Mouse (Mus musculus) intestine, embryonic 15.5 days (tissue): Measurements from ENCODE around the gene Mfap3l. TPM values are rescaled to one million over a fixed set of nuclear protein-coding genes. Genes with fewer than 3 reads are reported as not detected.
"Not testable (repeated sequence)": the region's sequence is repeated elsewhere in the genome, so short reads cannot be mapped to it uniquely, and the experiment has no call there.

ENCODE experiments used
- ATAC-seq: fragments of 200-750 bp; cut with Nextera tagmentation; 2 replicates; pipeline ENCODE4 v1.8.0; 2017; ENCODE audit warnings: moderate TSS enrichment, moderate library complexity
- H3K27ac ChIP-seq: fragments of 300-500 bp; sonication (generic); 2 replicates; pipeline ENCODE4 v1.5.1; 2015; ENCODE audit warnings: mild to moderate bottlenecking, inconsistent platforms
- H3K27me3 ChIP-seq: fragments of 300-500 bp; sonication (generic); replicated peaks from 2 replicates; pipeline ENCODE4 v1.6.1; 2015; ENCODE audit warnings: inconsistent platforms
- H3K36me3 ChIP-seq: fragments of 300-500 bp; sonication (generic); 2 replicates; pipeline ENCODE4 v1.6.1; 2015; ENCODE audit warnings: inconsistent platforms
- H3K4me1 ChIP-seq: fragments of 300-500 bp; sonication (generic); replicated peaks from 2 replicates; pipeline ENCODE4 v1.6.1; 2015; ENCODE audit warnings: inconsistent platforms
- H3K4me2 ChIP-seq: fragments of 300-500 bp; sonication (generic); replicated peaks from 2 replicates; pipeline ENCODE4 v1.6.1; 2015; ENCODE audit warnings: mild to moderate bottlenecking, inconsistent platforms
- H3K4me3 ChIP-seq: fragments of 300-500 bp; sonication (generic); replicated peaks from 2 replicates; pipeline ENCODE4 v1.5.1; 2015; ENCODE audit warnings: inconsistent platforms
- H3K9ac ChIP-seq: fragments of 300-500 bp; sonication (generic); 2 replicates; pipeline ENCODE4 v1.6.1; 2015; ENCODE audit warnings: inconsistent platforms
- H3K9me3 ChIP-seq: fragments of 300-500 bp; sonication (generic); 2 replicates; pipeline ENCODE4 v1.6.1; 2016; ENCODE audit warnings: inconsistent platforms
- WGBS: fragments of 180-500 bp; shearing (Covaris S2); methylation state at CpG from one replicate; pipeline ENCODE4 v1.1.7; 2015; 5-methylcytosine and 5-hydroxymethylcytosine counted together
- polyA plus RNA-seq: library from polyadenylated mRNA; unstranded; fragments of >200 nt; fragmentation: Nextera tagmentation; extraction: Ambion mirVana; gene quantifications from 2 replicates; pipeline ENCODE4 v1.2.1, GENCODE M21; 2015

Gene Mfap3l
- polyA plus RNA-seq, 1 experiment from 2014 or later = 1.2 TPM

DNA sequence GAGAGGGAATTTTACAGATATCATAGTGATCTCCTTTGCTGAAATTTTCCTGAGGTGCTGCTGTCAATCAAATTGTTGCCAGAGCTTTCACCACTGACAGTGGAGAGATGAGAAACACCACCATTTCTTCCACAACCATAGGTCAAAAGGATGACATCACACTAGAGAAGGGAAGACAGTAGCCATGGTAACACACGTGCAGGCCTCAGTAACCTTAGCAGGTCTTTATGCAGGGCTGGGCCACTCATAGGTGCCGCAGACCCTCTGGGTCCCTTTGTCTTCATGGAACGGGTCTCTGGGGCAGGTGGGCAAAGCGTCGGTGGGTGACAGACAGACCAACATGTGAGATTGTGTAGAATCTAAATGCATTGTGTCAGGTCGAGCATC, 25.5 kb downstream of the Mfap3l start:
- Histone ChIP-seq H3K36me3 (no peaks in the 10 kb centered on the region), H3K4me2 (no peak overlapping the region), H3K27me3 (no peaks in the 10 kb centered on the region), H3K27ac (no peak overlapping the region), H3K4me3 (no peak overlapping the region), H3K9ac (no peak overlapping the region), H3K4me1 (no peaks in the 10 kb centered on the region), H3K9me3 (no peaks in the 10 kb centered on the region)
- ATAC-seq = no peak
- WGBS = 81% methylated on average over 6 of the region's 6 CpGs

DNA sequence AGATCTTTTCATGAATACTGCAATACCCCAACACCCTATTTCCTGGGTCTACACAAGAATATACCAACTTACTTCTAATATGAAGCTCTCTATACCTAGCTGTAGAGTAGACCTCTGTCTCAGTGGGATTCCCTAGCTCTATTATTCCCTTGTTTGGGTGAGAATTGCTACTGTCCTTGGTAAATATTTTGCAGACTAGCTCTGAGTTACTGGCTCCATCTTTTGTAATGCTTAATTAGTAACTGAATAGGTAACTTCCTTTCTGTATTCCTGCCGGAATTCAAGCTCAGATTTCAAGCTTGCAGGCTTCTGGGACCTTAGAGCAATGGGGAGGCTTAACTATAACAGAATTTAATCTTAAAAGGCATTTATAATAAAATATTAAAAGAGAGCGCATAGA, 26.1 kb downstream of the Mfap3l start:
- H3K4me3 ChIP-seq, H3K4me2 ChIP-seq, H3K9me3 ChIP-seq, H3K27ac ChIP-seq, H3K27me3 ChIP-seq, H3K9ac ChIP-seq, ATAC-seq, H3K36me3 ChIP-seq, H3K4me1 ChIP-seq: not testable (repeated sequence)
- WGBS = 77% methylated on average over 2 of the region's 2 CpGs

DNA sequence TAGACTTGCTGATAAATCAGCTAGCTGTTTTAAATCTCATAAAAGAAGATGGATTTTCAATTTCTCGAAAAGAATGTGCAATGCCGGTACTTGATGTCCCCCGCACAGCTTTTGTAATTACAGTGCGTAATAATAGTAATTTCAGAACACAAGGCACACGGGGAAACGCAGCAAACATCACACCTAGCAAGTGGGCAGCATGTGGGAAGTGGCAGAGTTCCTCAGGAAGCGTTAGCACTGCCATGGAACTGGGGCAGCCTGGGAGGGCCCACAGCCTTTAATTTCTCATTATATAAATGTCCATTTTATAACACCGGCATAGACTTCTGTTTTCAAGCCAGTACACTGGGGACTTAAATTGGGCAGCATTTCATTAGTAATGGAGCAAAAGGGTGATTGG, 27.1 kb downstream of the Mfap3l start:
- no peaks in the 10 kb centered on the region for H3K9me3 ChIP-seq
- no peaks in the 10 kb centered on the region for H3K4me1 ChIP-seq
- WGBS = 89% methylated on average over 8 of the region's 8 CpGs
- no peak overlapping the region for H3K27ac ChIP-seq
- no peaks in the 10 kb centered on the region for H3K27me3 ChIP-seq
- no peak for ATAC-seq
- H3K36me3 ChIP-seq = no peaks in the 10 kb centered on the region
- H3K9ac ChIP-seq = no peak overlapping the region
- H3K4me2 ChIP-seq = no peak overlapping the region
- no peak overlapping the region for H3K4me3 ChIP-seq

DNA sequence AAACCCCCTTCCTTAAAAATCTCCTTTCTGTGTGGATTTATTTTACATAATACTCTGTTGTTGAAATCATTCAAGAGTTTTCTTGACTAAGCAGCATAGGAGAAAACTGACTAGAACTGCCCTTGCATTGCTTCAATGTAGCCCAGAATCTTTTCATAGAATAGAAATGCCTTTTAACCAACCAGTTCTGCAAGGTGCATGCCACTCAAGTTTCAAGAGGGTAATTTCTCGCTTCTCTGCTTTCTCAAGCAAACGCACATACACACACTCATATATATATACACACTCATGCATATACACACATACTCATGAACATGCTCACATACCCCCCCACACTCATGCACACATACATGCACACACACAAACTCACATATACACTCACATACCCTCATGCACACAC, 28.6 kb downstream of the Mfap3l start:
- Histone ChIP-seq H3K4me3 (no peak overlapping the region), H3K4me1 (no peaks in the 10 kb centered on the region), H3K27ac (no peak overlapping the region), H3K9me3 (no peaks in the 10 kb centered on the region), H3K4me2 (no peak overlapping the region), H3K9ac (no peak overlapping the region), H3K27me3 (no peaks in the 10 kb centered on the region), H3K36me3 (no peaks in the 10 kb centered on the region)
- ATAC-seq = no peak
- WGBS = 91% methylated on average over 2 of the region's 2 CpGs

DNA sequence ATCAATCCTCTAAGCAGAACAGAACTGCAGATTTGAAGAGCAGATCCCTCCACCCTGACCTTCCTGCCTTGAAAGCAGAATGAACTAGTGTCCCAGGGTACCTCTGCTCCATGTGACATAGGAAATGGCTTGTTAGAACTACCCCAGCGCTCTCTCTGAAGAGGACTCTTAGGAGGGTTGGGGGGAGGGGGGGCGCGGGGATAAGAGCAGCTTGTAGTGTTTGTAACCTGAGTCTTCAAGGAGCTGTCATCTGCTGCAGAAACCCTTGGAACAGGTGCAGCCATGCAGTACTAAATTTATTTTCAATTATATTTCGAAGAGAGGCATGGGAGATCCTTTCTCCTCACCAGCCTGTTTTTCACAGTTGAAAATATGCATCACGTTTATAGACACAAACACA, 30.9 kb downstream of the Mfap3l start:
- WGBS = 65% methylated on average over 5 of the region's 5 CpGs
- ATAC-seq = no peak
- Histone ChIP-seq H3K4me1 (no peaks in the 10 kb centered on the region), H3K9ac (no peak overlapping the region), H3K4me2 (no peak overlapping the region), H3K27ac (no peak overlapping the region), H3K27me3 (no peaks in the 10 kb centered on the region), H3K9me3 (no peaks in the 10 kb centered on the region), H3K4me3 (no peak overlapping the region), H3K36me3 (no peaks in the 10 kb centered on the region)

DNA sequence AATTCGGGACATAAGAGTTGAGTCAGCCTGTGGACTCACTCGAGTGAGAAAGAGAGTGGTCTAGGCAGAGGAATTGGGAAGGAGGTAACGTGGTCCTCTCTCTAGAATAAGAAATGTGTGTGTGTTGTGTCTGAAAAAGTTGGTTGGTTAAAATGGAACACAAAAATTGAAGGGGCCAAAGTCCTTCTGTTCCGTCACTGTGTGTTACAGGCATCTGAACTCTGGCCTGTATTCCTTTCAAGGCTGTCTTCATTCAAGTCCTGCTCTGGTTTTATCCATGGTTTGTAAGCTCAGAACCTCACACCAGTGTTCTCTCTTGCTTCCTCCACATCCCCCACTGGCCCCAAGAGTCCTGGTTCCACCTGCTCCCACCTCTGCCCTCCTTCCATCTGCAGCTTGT, 33.2 kb downstream of the Mfap3l start:
- H3K27me3 ChIP-seq = no peaks in the 10 kb centered on the region
- no peak overlapping the region for H3K27ac ChIP-seq
- no peak overlapping the region for H3K4me2 ChIP-seq
- H3K9me3 ChIP-seq = no peaks in the 10 kb centered on the region
- no peak overlapping the region for H3K9ac ChIP-seq
- H3K4me1 ChIP-seq = no peaks in the 10 kb centered on the region
- WGBS = 79% methylated on average over 4 of the region's 4 CpGs
- no peaks in the 10 kb centered on the region for H3K36me3 ChIP-seq
- ATAC-seq = no peak
- no peak overlapping the region for H3K4me3 ChIP-seq

DNA sequence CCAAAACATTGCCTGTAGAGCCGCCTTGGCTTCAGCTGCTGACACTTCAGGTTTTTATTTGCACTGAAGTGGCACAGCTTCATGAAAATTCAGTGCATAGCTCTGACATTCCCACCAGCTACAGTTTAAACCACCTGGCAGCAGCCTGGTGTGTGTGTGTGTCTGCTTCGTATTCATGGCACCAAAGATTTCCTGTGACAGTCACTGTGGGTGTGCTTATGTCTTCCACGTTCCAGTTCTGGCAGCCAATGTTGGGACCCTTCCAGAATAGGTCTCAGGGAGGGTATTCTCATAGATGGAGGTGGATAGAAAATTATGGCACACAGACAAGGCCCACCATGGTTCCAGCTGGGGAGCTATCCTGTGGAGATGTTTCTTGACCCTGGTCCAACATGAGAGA, 34.2 kb downstream of the Mfap3l start:
- ATAC-seq = no peak
- H3K9me3 ChIP-seq = no peaks in the 10 kb centered on the region
- H3K4me1 ChIP-seq = no peaks in the 10 kb centered on the region
- no peak overlapping the region for H3K4me2 ChIP-seq
- H3K36me3 ChIP-seq = no peaks in the 10 kb centered on the region
- 69% methylated on average over 3 of the region's 3 CpGs for WGBS
- no peaks in the 10 kb centered on the region for H3K27me3 ChIP-seq
- H3K4me3 ChIP-seq = no peak overlapping the region
- no peak overlapping the region for H3K27ac ChIP-seq
- no peak overlapping the region for H3K9ac ChIP-seq

DNA sequence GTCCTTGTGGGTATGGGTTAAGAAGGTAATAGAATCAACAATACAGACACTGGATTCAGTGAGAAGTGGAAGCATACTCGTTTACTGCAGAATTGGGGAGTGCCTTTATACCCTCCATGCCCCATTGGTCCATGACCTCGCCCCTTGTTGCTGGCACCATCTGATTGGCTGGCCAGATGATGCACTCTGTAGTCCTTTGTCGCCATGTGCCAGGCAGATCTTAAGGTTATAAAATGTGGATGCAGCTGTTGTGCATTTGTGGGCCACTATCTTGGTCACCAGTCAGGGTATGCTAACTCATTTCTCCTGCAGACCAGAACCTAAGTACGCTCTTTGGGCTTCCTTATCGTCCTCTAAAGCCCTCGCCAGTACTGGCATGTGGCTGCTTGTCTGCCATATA, 46.0 kb downstream of the Mfap3l start:
- Histone ChIP-seq H3K36me3 (no peaks in the 10 kb centered on the region), H3K27me3 (no peaks in the 10 kb centered on the region), H3K9me3 (no peaks in the 10 kb centered on the region), H3K4me1 (no peaks in the 10 kb centered on the region), H3K4me2 (no peak overlapping the region), H3K27ac (no peak overlapping the region), H3K9ac (no peak overlapping the region), H3K4me3 (no peak overlapping the region)
- WGBS = 83% methylated on average over 6 of the region's 6 CpGs
- ATAC-seq = no peak

DNA sequence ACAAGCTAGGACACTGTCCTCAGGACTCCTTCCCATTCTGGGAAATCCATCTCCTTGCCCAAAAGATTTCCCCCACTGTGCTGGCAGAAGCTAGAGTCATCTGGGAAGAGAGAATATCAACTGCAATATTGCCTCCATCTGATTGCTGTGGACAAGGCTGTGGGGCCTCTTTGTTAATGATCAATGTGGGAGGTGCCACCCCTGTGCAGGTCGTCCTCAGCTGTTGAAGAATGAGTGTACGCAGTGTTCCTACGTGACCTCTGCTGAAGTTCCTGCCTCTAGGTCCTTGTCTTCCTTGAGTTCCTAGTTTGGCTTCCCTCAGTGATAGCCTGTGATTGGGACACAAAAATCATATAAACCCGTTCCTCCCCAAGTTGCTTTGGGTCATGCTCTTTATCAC, 49.2 kb downstream of the Mfap3l start:
- peak; percentile 71 for ATAC-seq
- H3K27ac ChIP-seq = no peak overlapping the region
- no peaks in the 10 kb centered on the region for H3K36me3 ChIP-seq
- no peak overlapping the region for H3K9ac ChIP-seq
- WGBS = 69% methylated on average over 4 of the region's 4 CpGs
- H3K4me1 ChIP-seq = no peaks in the 10 kb centered on the region
- no peak overlapping the region for H3K4me2 ChIP-seq
- H3K27me3 ChIP-seq = no peaks in the 10 kb centered on the region
- no peaks in the 10 kb centered on the region for H3K9me3 ChIP-seq
- no peak overlapping the region for H3K4me3 ChIP-seq

DNA sequence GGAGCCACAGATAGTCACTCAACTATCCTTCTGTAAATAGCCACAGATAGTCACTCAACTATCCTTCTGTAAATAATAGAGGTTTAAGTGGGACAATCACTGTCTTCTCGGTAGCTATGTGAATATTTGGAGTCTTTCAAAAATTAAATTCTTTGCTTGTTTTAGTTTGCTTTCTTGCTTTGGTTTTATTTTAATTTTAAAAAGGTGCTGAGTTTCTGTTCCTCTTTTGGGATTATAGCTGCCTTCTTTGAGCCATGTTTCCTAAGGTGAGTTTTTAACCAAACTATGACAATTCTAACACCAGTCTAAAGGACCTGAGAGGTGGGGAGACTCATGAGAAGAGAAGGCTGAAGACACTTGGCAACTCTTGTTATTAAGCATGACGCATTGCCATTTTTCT, 49.7 kb downstream of the Mfap3l start:
- no peaks in the 10 kb centered on the region for H3K9me3 ChIP-seq
- H3K4me2 ChIP-seq = no peak overlapping the region
- H3K9ac ChIP-seq = no peak overlapping the region
- H3K36me3 ChIP-seq = no peaks in the 10 kb centered on the region
- WGBS = 94% methylated on average over 2 of the region's 2 CpGs
- H3K4me3 ChIP-seq = no peak overlapping the region
- ATAC-seq = no peak
- no peak overlapping the region for H3K27ac ChIP-seq
- no peaks in the 10 kb centered on the region for H3K27me3 ChIP-seq
- no peaks in the 10 kb centered on the region for H3K4me1 ChIP-seq

DNA sequence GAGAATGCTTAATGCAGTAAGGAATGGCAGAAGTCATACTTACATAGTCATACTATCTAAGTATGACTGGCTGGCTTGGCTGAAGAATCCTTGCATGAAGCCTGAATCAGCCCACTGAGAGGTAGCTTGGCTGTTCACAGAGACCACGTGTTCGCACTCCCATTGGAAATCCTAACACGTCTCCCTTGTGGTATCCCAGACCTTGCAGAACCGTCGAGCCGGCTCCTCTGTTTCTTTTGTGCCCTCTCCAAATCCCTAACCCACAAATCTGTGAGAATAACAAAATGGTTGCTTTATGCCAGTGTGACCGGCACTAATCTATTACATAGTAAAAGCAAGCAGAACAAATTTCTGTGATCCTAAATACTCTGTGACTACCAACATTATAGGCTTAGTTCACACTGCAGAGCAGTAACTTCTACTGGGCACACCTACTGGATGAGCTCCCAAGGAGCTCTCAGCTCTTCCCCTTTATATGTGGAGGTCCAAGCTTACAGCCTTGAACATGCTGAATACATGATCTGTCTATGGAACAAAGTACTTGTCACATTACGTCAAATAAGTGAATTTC, 79.0 kb downstream of the Mfap3l start:
- no peaks in the 10 kb centered on the region for H3K4me1 ChIP-seq
- no peak overlapping the region for H3K4me2 ChIP-seq
- no peak overlapping the region for H3K27ac ChIP-seq
- H3K27me3 ChIP-seq = no peaks in the 10 kb centered on the region
- H3K9ac ChIP-seq = no peak overlapping the region
- H3K36me3 ChIP-seq = no peaks in the 10 kb centered on the region
- 91% methylated on average over 8 of the region's 8 CpGs for WGBS
- H3K9me3 ChIP-seq = no peaks in the 10 kb centered on the region
- no peak overlapping the region for H3K4me3 ChIP-seq
- ATAC-seq = no peak

DNA sequence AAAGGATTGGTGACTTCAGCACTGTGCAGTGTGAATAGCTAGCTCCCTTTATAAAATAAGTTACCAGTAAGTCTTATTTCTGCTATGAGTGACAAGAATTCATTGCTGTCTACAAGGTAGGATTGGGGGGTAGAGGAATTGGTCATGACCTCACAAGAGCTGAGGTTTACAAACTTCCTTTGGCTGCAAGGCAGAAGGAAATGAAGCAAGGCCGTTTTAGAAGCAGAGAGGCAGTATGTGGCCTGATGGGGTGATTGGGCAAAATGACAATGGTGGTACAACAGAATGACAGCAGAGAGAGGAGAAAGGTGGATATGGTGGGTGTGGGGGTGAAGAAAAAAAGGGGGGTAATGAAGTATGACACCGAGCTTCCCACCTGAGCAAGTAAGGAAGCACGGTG, 82.1 kb downstream of the Mfap3l start:
- Histone ChIP-seq H3K4me1 (no peaks in the 10 kb centered on the region), H3K36me3 (no peaks in the 10 kb centered on the region), H3K9me3 (no peaks in the 10 kb centered on the region), H3K4me3 (no peak overlapping the region), H3K27ac (no peak overlapping the region), H3K9ac (no peak overlapping the region), H3K27me3 (no peaks in the 10 kb centered on the region), H3K4me2 (no peak overlapping the region)
- no peak for ATAC-seq
- 86% methylated on average over 3 of the region's 3 CpGs for WGBS

DNA sequence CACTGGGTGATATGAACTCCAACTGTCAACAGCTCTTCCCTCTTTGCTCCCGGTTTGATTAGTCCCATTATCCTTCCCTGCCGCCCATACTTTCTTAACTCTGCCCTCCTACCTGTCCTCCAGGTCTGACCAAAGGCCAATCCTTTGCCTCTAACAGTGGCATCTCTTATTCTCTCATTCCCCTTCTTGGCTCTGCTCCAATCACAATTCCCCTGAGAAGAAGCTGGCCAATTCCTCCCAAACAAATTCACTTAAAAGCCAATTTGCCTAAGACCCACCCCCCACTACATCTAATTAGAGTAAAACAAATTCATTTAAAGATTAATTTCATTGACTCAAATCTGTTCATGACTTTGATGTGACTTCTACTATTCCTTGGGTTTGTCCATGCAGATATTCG, 86.1 kb downstream of the Mfap3l start:
- Histone ChIP-seq H3K36me3 (no peaks in the 10 kb centered on the region), H3K27me3 (no peaks in the 10 kb centered on the region), H3K4me3 (no peak overlapping the region), H3K27ac (no peak overlapping the region), H3K9me3 (no peaks in the 10 kb centered on the region), H3K9ac (no peak overlapping the region), H3K4me1 (no peaks in the 10 kb centered on the region), H3K4me2 (no peak overlapping the region)
- WGBS = 70% methylated on average over 3 of the region's 3 CpGs
- ATAC-seq = no peak
